7 mouse cellular contexts compared by ENCODE assay signal in the genomic region with DNA sequence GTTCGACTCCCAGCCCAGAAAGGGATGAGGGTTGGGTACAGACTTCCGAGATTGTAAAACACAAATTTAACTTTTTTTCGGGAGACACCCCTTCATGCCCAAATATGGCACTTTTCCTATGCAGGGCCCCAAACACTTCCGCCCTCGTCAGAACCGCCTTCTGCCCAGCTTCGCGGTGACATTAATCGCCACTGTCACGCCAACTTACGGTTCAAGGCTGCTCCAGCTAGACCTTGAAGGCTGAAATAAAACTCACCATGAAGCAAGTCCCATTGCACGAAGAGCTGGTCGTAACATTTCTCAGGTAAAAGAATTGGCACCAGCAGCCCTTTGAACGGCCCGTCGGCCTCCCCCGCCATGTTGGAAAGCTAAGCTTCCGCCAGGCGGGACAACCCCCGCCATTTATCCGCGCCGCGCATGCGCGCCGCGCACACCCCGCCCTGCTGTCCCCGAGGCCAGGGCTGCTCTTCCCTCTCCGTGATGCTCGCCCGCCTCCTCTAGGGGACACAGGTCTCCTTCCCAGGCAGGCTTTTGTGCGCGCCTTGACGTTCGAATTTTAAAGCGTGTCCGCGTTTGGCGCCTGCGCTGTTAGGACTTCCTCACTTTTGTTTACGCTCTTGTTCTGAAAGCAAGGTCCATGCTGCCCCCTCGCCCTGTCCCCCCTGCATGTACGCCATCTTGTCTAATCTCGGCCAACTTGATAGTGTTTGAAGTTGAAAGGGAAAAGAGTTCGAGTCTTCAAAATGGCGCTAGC. TPM values are rescaled to one million over a fixed set of nuclear protein-coding genes. Genes with fewer than 3 reads are reported as not detected.
DNase-seq lines count a peak whose midpoint lies in the region; ATAC-seq lines count a peak whose summit lies in the region.

A gene (minus strand): TSS at position 430 of the 754 bp plus-strand sequence.

- H3K27me3 ChIP-seq in intestine, embryonic 16.5 days (replicated peaks; ENCODE audit: control insufficient read depth, insufficient read depth, low read length): no peaks in the 10 kb centered on the region
- no peaks in the 10 kb centered on the region for H3K27me3 ChIP-seq in midbrain, embryonic 11.5 days (ENCODE audit: control insufficient read depth, insufficient read depth, low read length)

- peak within 1 kb of the TSS; percentile 72 for H3K9ac ChIP-seq in intestine, embryonic 16.5 days (ENCODE audit: low read depth, low read length)
- H3K9ac ChIP-seq in midbrain, embryonic 11.5 days (ENCODE audit: low read length): peak within 1 kb of the TSS; percentile 70

- ATAC-seq in intestine, embryonic 16.5 days: peak; percentile 96
- peak; percentile 95 for ATAC-seq in midbrain, embryonic 11.5 days (ENCODE audit: low FRiP score)

- DNase-seq in adrenal gland, adult 2 months: peak; percentile 96
- DNase-seq in embryo, embryonic 11.5 days (ENCODE audit: low read depth, low spot score): peak; percentile 95
- peak; percentile 88 to 93 for DNase-seq in gastrocnemius, postnatal 4 days (ENCODE audit: low spot score in 2 of 2)
- DNase-seq in left cerebral cortex, postnatal 36 days (ENCODE audit: low spot score in 2 of 2): peak; percentile 93 to 96
- peak; percentile 99 for DNase-seq in midbrain, embryonic 11.5 days (ENCODE audit: low spot score, missing footprints)
- peak; percentile 98 for DNase-seq in skeletal muscle tissue, adult 2 months (ENCODE audit: low read depth, low spot score)

- no peaks in the 10 kb centered on the region for H3K9me3 ChIP-seq in intestine, embryonic 16.5 days (ENCODE audit: control insufficient read depth, low read length)
- H3K9me3 ChIP-seq in midbrain, embryonic 11.5 days (ENCODE audit: control insufficient read depth, low read length): no peaks in the 10 kb centered on the region

- peaks cover 21% of the 10 kb centered on the region for H3K36me3 ChIP-seq in intestine, embryonic 16.5 days (ENCODE audit: control insufficient read depth, insufficient read depth, low read length)
- peaks cover 32% of the 10 kb centered on the region for H3K36me3 ChIP-seq in midbrain, embryonic 11.5 days (ENCODE audit: control insufficient read depth, insufficient read depth, low read length)

- peak within 1 kb of the TSS; percentile 69 for H3K4me2 ChIP-seq in intestine, embryonic 16.5 days (ENCODE audit: low read depth, low read length)
- peak within 1 kb of the TSS; percentile 55 for H3K4me2 ChIP-seq in midbrain, embryonic 11.5 days

- H3K4me1 ChIP-seq in intestine, embryonic 16.5 days (ENCODE audit: control insufficient read depth, insufficient read depth, low read length): peaks cover 6% of the 10 kb centered on the region
- H3K4me1 ChIP-seq in midbrain, embryonic 11.5 days (ENCODE audit: control insufficient read depth, insufficient read depth, low read length): peaks cover 9% of the 10 kb centered on the region

- intact Hi-C loops in left cerebral cortex, postnatal 36 days (cut with DNase I): no loop called here

- WGBS in intestine, embryonic 16.5 days: under 1% methylated on average over 48 of the region's 48 CpGs
- under 1% methylated on average over 48 of the region's 48 CpGs for WGBS in midbrain, embryonic 11.5 days

- peak within 1 kb of the TSS; percentile 96 for H3K27ac ChIP-seq in intestine, embryonic 16.5 days (ENCODE audit: low read length)
- H3K27ac ChIP-seq in midbrain, embryonic 11.5 days (ENCODE audit: low read depth, low read length): peak within 1 kb of the TSS; percentile 94

- peak within 1 kb of the TSS; percentile 64 for H3K4me3 ChIP-seq in intestine, embryonic 16.5 days (ENCODE audit: low read length)
- peak within 1 kb of the TSS; percentile 50 for H3K4me3 ChIP-seq in midbrain, embryonic 11.5 days (ENCODE audit: low read depth, low read length)

RNA-seq across cellular contexts. Expression of the gene that starts here (rescaled TPM):
- total RNA-seq in adrenal gland, adult 2 months (2021): 100 to 1,000 TPM; 109 to 127 TPM
- 179 and 196 TPM in 2 replicates for polyA plus RNA-seq in adrenal gland, adult 2 months (2012; rRNA removed)
- 10 to 100 TPM; 31.6 to 33.0 TPM for total RNA-seq in gastrocnemius, postnatal 4 days (2021)
- 68.3 and 69.9 TPM in 2 replicates for polyA plus RNA-seq in intestine, embryonic 16.5 days (2015; fragmentation: Nextera tagmentation; extraction: Ambion mirVana)
- total RNA-seq in left cerebral cortex, postnatal 36 days (2021): 10 to 100 TPM; 59.8 to 62.3 TPM
- polyA plus RNA-seq in midbrain, embryonic 11.5 days (2014; fragmentation: Nextera tagmentation; extraction: Ambion mirVana): 31.2 and 34.5 TPM in 2 replicates

Comparison
In these comparisons a context has a peak if more than half of its experiments do, and no peak if none do; other contexts are left out.
1. Peak in every context shown above with its lines: DNase-seq, ATAC-seq, H3K4me3 ChIP-seq and H3K27ac ChIP-seq.